Mouse (Mus musculus) bone marrow macrophage, adult 2 months (primary cell): ENCODE data around the gene Etfa.

Experiments used
- CTCF ChIP-seq: IDR thresholded peaks from 2 replicates; pipeline ENCODE4 v1.5.1; 2012; ENCODE audit warnings: low read depth, mild to moderate bottlenecking, low read length, moderate library complexity
- POLR2A ChIP-seq: IDR thresholded peaks from 2 replicates; pipeline ENCODE4 v1.6.1; 2012; ENCODE audit warnings: mild to moderate bottlenecking, low read depth, low read length, borderline replicate concordance

DNA sequence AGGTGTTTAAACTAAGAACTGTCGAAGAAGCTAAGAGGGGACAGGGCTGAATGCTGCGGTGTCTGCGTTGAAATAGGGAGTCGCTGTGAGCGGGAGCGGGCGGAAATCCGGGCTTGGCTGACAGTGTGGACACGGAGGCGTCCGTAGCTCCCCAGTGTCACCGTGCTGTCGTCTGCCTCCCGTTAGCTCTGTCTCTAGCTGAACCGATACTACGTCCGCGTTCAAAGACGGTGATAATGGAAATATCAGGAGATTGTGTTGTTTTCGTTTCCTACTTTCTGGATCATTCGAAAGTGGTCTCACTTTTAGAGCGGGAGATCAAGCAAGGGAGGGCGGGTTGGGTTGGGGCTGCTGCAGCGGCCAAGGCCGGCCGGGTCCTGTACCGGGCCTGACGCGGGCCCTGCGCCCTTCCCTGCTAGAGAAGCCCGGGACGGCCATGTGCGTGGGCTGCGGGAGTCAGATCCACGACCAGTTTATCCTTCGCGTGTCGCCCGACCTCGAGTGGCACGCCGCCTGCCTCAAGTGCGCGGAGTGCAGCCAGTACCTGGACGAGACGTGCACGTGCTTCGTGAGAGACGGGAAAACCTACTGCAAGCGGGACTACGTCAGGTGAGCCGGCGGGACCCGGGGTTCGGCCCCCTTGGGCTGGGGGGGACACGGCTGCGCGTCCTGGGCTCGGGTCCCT, 29.8 kb upstream of the Etfa start:
- TF ChIP-seq CTCF (no peak), POLR2A (no peak)
